Mouse (Mus musculus) kidney, adult 9 months (tissue): ENCODE data around the gene Plxna1.

ENCODE experiments used
- DNase-seq: peaks from one replicate; pipeline ENCODE4 v3.0.0; 2022

Gene Plxna1

DNA sequence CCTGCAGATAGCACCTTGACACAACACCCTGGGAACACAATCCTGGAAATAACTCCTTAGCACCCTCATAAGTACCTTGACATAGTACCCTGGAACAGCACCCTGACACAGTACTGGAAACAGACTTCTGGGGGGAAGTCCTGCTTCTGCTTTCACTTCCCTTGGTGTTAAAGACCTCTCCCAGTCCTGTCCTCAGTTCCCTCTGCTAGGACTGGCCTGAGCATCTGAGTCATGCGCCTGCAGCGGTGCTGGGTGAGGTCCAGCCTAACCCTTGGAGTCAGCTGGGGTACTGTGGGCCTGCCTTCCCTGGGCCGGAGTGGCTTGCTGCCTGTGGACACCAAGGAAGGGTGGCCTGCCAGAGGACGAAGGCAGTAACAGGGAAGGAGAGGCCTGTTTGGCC lies 81.9 kb downstream of the Plxna1 start:
- DNase-seq = no peak

GRCm38 (mm10) chr6:89271731-89272475 lies 90.5 kb downstream of the Plxna1 start:
- no peak for DNase-seq

GRCm38 (mm10) chr6:89267181-89267580 lies 95.2 kb downstream of the Plxna1 start:
- DNase-seq = no peak
